Mouse (Mus musculus): ENCODE data around the gene Ube2r2.

Gene Ube2r2

DNA sequence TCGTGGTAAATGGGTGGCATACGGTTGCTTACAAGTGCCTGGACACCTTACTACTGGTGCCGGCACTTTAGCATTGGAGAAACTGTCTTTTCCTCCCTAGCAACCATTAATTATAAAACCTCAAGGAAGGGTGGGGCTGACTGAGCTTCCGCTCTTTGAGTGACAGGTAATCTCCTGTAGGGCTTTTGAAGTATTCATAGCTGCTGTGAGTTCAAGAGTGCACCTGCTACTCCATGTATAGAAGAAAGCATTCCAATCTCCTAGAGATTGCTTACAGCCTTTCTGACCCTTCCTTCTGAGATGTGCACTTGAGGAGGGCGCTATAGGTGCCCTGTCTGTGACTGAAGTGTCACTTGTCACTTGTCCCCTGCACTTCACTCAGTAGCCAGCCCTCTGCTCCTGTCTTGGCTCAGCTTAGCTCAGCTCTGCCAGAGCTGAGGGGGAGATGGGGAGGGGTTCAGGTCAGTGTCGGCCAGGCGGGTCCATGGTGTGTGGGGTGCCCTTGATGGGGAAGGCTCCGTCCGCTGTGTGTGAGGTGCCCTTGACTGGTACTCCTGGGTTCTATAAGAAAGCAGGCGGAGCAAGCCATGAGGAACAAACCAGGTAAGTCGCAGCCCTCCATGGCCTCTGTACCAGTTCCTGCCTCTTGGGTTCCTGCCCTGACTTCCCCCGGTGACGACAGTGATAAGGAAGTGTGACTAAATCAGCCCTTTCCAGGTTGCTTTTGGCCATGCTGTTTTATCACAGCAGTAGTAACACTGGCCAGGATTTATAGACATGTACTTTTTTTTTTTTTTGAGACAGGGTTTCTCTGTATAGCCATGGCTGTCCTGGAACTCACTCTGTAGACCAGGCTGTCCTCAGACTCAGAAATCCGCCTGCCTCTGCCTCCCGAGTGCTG lies 44.5 kb downstream of the Ube2r2 start:
- no peak for DNase-seq (ENCODE audit: low spot score)

DNA sequence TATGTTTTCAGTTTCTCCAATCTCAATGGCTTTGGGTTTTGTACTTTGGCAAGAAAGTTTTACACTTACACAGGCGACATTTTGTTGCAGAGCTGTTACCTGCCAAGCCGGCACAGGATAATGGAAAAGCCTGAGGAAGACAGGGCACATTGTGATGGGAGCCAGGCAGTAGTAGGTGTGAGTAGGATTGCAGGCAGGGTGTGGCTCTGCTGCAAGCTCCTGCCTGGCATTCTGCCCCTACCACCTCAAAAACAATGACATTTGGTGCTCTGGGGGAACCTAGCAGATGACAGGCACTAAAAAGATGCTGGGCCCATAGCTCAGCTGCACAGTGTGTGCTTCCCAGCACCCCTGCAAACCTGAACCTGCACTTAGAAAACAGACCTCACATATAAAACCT lies 54.3 kb downstream of the Ube2r2 start:
- DNase-seq (ENCODE audit: low spot score): no peak

DNA sequence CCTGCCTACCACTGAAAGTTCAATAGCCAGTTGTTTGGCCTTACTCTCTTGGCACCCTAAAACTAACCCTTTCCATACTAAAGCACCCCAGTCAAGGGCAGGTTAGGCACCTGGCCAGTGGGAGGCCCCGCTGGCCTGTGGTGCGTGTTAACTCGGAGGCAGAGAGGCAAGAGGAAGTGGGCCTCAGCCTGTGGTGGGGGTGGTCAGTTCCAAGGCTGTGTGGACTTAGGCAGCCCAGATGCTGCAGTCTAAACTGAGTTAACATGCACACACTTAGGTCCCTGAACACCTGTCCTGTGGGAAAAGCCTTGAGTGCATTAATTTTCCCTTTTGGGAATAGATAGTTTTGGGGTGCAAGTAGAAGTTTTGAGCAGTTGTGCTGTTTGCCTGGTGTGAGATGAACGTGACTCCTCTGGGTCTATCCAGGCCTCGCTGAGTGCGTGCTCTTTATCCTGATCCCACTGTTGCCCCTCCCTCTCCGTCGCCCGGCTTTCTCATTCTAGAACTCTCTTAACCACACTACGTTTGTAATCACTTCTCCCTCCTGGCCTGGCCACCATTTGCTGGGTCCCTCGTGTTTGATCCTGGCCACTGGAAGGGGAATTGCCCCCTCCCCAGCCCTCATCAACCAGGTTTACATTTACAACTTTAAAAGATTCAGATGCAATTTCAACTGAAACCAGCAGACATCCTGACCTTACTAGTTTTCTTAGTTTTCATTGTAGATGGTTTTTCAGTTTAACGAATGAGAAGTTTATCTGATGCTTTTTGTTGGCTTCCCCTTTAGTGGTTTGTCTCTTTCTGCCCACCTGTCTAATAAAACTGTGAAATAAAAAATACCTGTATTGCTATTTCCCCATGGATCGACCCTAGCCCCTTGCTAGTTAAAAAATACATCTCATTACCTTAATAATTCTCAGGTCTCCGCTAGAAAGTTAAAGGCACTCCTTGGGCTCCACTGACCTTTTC lies 57.3 kb downstream of the Ube2r2 start:
- no peak for DNase-seq (ENCODE audit: low spot score)

DNA sequence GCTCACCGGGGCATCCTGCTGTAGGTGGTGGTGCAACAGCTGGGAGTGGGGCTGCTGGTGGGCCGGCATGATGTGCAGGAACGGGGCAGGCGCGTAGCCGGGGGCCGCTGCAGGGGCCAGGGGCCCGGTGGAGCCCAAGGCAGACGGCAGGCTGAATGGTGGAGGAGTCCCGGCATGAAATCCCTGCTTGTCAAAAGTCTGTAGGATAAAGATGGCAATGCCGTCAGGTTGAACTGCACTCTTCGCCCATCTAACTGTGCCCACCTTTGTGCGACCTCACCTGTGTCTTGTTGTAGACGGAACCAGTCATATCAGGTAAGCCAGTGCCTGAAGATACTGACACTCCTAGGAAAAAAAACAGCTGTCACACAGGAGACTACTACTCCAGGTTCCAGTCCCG lies 59.8 kb downstream of the Ube2r2 start:
- no peak for DNase-seq (ENCODE audit: low spot score)

DNA sequence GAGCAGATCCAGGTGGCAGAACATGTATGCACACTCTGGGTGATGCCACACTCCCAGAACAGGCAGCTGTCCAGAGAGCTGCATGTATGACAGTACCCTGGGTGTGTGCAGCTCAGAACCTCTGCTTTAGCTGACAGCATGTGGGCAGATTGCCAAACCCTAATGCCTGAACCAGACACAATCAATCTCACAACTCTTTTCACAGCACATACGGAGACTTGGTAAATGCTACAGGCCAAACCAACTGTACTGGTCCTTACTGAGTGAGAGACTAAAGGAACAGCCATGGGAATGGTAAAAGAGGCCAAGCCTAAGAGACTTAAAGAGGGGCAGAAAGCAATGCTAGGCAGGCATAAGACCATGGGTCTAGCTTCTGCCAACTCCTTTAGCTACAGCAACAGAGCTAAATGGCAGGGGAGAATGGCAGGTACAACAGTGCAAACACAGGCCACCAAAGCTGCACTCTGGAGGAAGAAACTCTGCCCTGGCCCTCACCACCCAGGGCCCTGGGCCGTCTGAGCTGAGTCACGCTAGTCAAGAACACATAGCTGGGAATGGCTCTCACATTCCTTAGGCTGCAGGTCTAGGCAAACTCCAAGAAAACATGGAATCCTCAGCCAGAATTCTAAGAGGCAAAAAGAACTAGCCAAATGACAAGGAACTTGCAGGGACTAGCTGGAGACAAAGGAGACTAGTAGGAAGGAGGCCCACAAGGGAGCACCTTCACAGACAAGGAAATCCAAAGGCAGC lies 61.5 kb downstream of the Ube2r2 start:
- no peak for DNase-seq (ENCODE audit: low spot score)

DNA sequence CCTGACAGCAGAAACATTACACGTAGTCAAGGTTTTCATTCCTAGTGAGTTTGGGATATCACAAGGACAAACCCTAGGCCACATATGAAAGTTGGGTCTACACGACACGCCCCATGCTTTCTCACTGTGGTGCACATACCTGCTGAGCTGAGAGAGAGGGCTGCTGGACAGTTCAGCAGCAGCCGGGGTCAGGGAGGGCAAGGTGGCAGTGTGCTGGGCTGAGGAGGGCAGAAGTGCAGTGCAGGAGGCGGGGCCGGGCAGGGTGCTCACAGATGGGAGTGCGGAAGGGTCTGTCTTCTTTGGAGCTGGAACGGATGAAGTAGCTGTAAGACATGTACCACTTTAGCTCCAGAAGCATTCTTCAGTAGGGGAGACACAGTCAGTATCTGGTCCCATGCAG lies 66.6 kb downstream of the Ube2r2 start:
- no peak for DNase-seq (ENCODE audit: low spot score)

DNA sequence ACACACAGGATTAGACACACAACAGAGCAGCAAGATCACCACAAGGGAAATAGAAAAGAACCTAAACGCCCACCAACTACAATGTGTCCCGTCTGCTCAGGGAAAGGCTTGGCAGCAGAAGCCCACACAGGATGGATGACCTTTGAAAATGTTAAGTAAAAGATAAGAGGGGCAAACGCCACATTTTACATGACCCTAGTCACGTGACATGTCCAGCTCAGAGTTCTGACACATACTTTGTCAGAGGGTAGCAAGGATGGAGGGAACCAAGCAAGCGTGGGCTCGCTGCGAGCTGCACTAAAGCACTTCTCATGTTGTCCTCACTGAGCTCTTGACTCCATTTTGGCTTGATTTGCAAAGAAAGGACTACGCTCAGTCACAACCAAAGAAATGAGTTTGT lies 70.2 kb downstream of the Ube2r2 start:
- DNase-seq (ENCODE audit: low spot score): no peak

DNA sequence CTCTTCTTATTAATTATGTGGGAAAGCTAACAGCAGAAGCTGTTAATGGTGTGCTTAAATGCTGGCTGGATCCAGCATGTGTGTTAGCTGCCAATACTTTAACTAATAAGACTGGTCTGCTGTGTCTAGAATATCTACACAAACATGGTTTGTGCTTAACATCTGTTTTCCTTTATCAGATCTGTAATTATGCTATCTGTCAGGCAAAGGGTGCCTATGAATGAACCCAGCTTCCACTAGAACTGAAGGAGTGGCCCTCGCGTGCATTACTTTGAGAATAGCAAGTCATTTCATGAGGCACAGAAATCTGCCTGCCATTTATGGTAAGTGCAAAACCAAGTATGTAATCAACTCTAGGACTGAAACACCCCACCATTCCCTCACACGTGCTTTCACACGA lies 72.5 kb downstream of the Ube2r2 start:
- DNase-seq (ENCODE audit: low spot score): no peak

DNA sequence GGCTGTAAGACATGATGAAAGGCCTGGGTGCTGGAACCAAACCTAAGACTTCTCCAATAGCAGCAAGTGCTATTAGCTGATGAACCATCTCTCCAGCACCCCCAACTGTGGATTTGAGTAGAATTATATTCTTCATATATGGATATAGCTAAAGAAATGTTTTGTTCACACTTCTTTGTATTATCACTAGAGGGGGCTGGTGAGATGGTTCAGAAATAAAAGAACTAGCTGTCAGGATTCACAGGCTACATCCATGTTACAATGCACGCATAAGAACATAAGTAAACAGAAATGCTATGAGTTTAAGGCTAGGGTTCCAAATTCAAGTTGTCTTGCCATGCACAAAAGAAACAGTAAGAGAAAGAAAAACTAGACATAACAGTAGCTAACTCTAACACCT lies 89.9 kb downstream of the Ube2r2 start:
- DNase-seq (ENCODE audit: low spot score): no peak

DNA sequence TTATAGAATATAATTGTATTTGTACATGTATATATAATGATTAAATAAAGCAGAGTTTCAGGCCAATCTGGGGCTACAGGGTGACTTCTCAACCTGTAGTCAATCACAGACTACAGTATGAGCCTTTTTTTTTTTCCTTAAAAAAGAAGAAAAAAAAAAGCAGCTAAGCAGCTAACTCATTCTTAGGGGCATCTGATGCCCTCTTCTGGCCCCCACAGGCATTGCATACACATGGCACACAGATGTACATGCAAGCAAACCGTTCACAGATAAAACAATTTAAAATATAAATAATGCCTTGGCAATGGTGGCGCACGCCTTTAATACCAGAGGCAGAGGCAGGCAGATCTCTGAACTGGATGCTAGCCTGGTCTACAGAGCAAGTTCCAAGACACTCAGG lies 90.8 kb downstream of the Ube2r2 start:
- peak; percentile 38 for DNase-seq (ENCODE audit: low spot score)

DNA sequence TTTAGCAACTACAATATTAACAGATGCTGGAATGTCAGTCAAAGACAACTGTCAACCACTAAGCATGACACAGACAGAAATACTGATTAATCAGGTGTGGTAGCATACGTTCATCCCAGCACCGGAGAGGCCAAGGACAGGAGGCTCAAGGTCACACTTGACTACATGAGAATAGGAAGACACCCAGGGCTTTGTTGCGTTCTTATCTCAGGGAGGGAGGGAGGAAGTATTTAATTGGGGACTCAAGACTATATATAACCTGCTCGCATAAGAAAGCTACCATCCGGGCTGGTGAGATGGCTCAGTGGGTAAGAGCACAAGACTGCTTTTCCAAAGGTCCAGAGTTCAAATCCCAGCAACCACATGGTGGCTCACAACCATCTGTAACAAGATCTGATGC lies 100.1 kb downstream of the Ube2r2 start:
- no peak for DNase-seq (ENCODE audit: low spot score)

DNA sequence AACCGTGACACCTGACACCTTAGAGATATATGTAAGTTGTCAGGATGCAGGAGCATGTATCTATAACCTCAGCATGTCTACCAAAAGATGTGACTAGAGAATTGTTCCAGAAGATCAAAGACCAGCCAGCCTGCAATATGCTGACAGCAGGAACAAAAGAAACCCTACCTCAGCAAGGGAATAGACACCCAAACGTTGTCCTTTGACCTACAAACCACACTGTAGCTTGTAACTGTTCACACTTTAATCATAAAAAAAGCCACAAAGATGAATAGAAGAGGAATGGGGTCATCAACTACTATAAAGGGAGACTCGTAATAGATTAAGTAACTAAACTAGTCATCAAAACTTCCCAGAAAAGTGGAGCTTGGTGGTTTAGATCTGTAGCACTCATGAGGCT lies 105.4 kb downstream of the Ube2r2 start:
- no peak for DNase-seq (ENCODE audit: low spot score)
